Mouse (Mus musculus): ENCODE results near the gene Smox.

DNA sequence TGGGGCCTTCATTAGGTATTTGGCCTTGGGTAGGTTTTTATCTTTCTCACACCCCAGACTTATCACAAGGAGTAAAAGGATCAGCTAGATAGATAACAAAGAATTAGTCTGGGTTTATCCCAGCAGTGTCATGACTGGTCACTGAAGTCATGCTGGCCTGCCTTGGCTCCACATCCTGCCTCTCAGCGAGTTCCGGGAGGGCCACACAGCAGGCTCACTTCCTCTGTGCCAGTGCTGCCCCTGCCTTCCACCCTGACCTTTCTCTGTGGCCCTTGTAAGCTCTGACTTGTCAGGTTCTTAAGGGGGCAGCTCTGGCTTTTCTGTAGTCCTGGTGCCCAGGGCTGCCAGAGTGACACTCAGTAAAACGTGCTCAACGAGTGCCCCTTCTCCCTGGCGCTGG is 11.3 kb downstream of the Smox start:
- TF ChIP-seq CTCF (IDR thresholded peaks at IDR 0.05; ENCODE audit: borderline replicate concordance, control insufficient read depth, extremely low read depth, insufficient read depth, low read length, poor library complexity) (no peak), POLR2A (IDR thresholded peaks at IDR 0.05; ENCODE audit: control insufficient read depth, extremely low read depth, insufficient read depth, low read length, poor library complexity) (no peak)

All from thymus, adult 2 months (tissue).